Mouse (Mus musculus) lung, postnatal 14 days (tissue): ENCODE data around the gene Gm10985.

Source experiments
- DNase-seq: peaks from one replicate; pipeline ENCODE4 v3.0.0; 2021

Gene Gm10985

GRCm38 (mm10) chr3:53844786-53845185 lies at the start of gene Gm10985:
TSS of gene Gm10985 (plus strand) at chr3:53845086.
- DNase-seq, result no peak

GRCm38 (mm10) chr3:53796933-53797332 lies 48.0 kb upstream of the Gm10985 start:
- no peak for DNase-seq

GRCm38 (mm10) chr3:53799671-53800070 lies 45.2 kb upstream of the Gm10985 start:
- DNase-seq, result no peak

GRCm38 (mm10) chr3:53813421-53813977 lies 31.4 kb upstream of the Gm10985 start:
- DNase-seq, result no peak

GRCm38 (mm10) chr3:53834238-53834637 lies 10.6 kb upstream of the Gm10985 start:
- no peak for DNase-seq

- DNase-seq, result no peak
These were observed 1.5 kb downstream of the Gm10985 start for GRCm38 (mm10) chr3:53846206-53846928.

GRCm38 (mm10) chr3:53847726-53848125 lies 2.8 kb downstream of the Gm10985 start:
- DNase-seq, result no peak

- DNase-seq, result no peak
These were observed 3.4 kb downstream of the Gm10985 start for GRCm38 (mm10) chr3:53848262-53848661.

- DNase-seq, result no peak
These were observed 9.4 kb downstream of the Gm10985 start for GRCm38 (mm10) chr3:53854261-53854660.

- no peak for DNase-seq
These were observed 9.9 kb downstream of the Gm10985 start for GRCm38 (mm10) chr3:53854831-53855230.

- peak; percentile 94 for DNase-seq
These were observed 18.7 kb downstream of the Gm10985 start, which contains the start of gene Ufm1 for GRCm38 (mm10) chr3:53863383-53864220. TSS of gene Ufm1 (minus strand) at chr3:53863830.

GRCm38 (mm10) chr3:53868212-53868611 lies 23.3 kb downstream of the Gm10985 start:
- DNase-seq, result no peak

- no peak for DNase-seq
These were observed 24.4 kb downstream of the Gm10985 start for GRCm38 (mm10) chr3:53869263-53869662.

GRCm38 (mm10) chr3:53870482-53870881 lies 25.6 kb downstream of the Gm10985 start:
- no peak for DNase-seq

- DNase-seq, result no peak
These were observed 26.7 kb downstream of the Gm10985 start for GRCm38 (mm10) chr3:53871596-53871995.

- DNase-seq, result no peak
These were observed 46.0 kb downstream of the Gm10985 start for GRCm38 (mm10) chr3:53890619-53891540.
